Mouse (Mus musculus): ENCODE data around the gene Rbfox2.
"Not testable (repeated sequence)": the region's sequence is repeated elsewhere in the genome, so short reads cannot be mapped to it uniquely, and the experiment has no call there.

- not testable (repeated sequence) for TF ChIP-seq CTCF (IDR thresholded peaks at IDR 0.05; ENCODE audit: extremely low read depth, insufficient read length, insufficient replicate concordance, low read depth, low read length); POLR2A (IDR thresholded peaks at IDR 0.05; ENCODE audit: low read depth, low read length)
Observed at GRCm38 (mm10) chr15:77269496-77269895, 37.3 kb downstream of the Rbfox2 start.

Data from small intestine, adult 2 months (tissue).